Mouse (Mus musculus) thymus, postnatal 0 days (tissue): ENCODE measurements around the gene Foxe3. TPM values are rescaled to one million over a fixed set of nuclear protein-coding genes. Genes with fewer than 3 reads are reported as not detected.

Experiments used
- DNase-seq: peaks from one replicate; pipeline ENCODE4 v3.0.0-alpha.2; 2015; ENCODE audit warnings: low spot score
- polyA plus RNA-seq: library from polyadenylated mRNA; unstranded; fragments of >200 nt; fragmentation: Nextera tagmentation; extraction: Ambion mirVana; gene quantifications from 2 replicates; pipeline ENCODE4 v1.2.1, GENCODE M21; 2015

Gene Foxe3
- polyA plus RNA-seq, 1 experiment from 2014 or later = not detected

GRCm38 (mm10) chr4:114876441-114876972 lies 49.3 kb downstream of the Foxe3 start:
- DNase-seq = no peak

Other genes starting within 250 kb of the Foxe3 start
- gene Gm12830, start 104.3 kb downstream of the Foxe3 start, polyA plus RNA-seq = not detected in 2 replicates
- 0.05 TPM in 1 of 2 replicates, not detected in the other for gene Foxd2, start 17.1 kb downstream of the Foxe3 start, polyA plus RNA-seq
- 120 and 126 TPM in 2 replicates for gene Cmpk1, start 61.2 kb upstream of the Foxe3 start, polyA plus RNA-seq
- gene Stil, start 74.1 kb upstream of the Foxe3 start, polyA plus RNA-seq = 10.2 and 10.9 TPM in 2 replicates
- 0.08 and 0.13 TPM in 2 replicates for gene Tal1, start 130.4 kb upstream of the Foxe3 start, polyA plus RNA-seq
- gene Pdzk1ip1, start 162.7 kb upstream of the Foxe3 start, polyA plus RNA-seq = 2.8 and 3.5 TPM in 2 replicates
- not detected in 2 replicates for gene Cyp4x1, start 208.3 kb upstream of the Foxe3 start, polyA plus RNA-seq